ENCODE assay signal across 8 mouse cellular contexts in genomic region chr6:120531020-120531965, GRCm38 (mm10). TPM values are rescaled to one million over a fixed set of nuclear protein-coding genes. Genes with fewer than 3 reads are reported as not detected.
DNase-seq lines count a peak whose midpoint lies in the region; ATAC-seq and TF ChIP-seq lines count a peak whose summit lies in the region.

TSS of gene Hdhd5 (minus strand) at chr6:120531319.

- ATAC-seq in activated CD4-positive, CD25-positive, alpha-beta regulatory T cell, adult 4 months, result peak; percentile 93
- ATAC-seq in megakaryocyte progenitor cell, adult 5-6 weeks (replicated peaks; ENCODE audit: poor library complexity), result peak; percentile 99

- H3K4me1 ChIP-seq in cortical plate, adult 2 months (ENCODE audit: control insufficient read depth, insufficient read depth, low read length), result peaks cover 7% of the 10 kb centered on the region

- DNase-seq in gastrocnemius, postnatal 10 days, result peak; percentile 95
- peak; percentile 97 for DNase-seq in induced T-regulatory cell, adult 2 months (ENCODE audit: low read depth)
- peak; percentile 71 to 92 for DNase-seq in left cerebral cortex, adult 9 months (ENCODE audit: low spot score in 2 of 2)
- DNase-seq in right cerebral cortex, postnatal 14 days, result peak; percentile 97
- DNase-seq in urinary bladder, postnatal 36 days (ENCODE audit: low spot score in 2 of 2), result peak; percentile 86 to 89

- peak; percentile 82 for TF ChIP-seq POLR2A in cortical plate, adult 2 months (IDR thresholded peaks at IDR 0.05; ENCODE audit: extremely low read depth, insufficient read depth, low read length)

- H3K27ac ChIP-seq in cortical plate, adult 2 months (ENCODE audit: insufficient read depth, low read length), result peak within 1 kb of the TSS; percentile 36; the same call in 1 of the 2 replicates

- H3K4me3 ChIP-seq in cortical plate, adult 2 months (ENCODE audit: insufficient read depth, low read length), result peak within 1 kb of the TSS; percentile 67

- no peak for TF ChIP-seq CTCF in cortical plate, adult 2 months (IDR thresholded peaks at IDR 0.05; ENCODE audit: extremely low read depth, insufficient read depth, low read length)

RNA-seq across cellular contexts. Expression of gene Hdhd5, which starts in this region (rescaled TPM):
- polyA plus RNA-seq in activated CD4-positive, CD25-positive, alpha-beta regulatory T cell, adult 4 months (2017; shearing (Covaris generic)), result 10 to 100 TPM; 30.0 to 32.7 TPM
- polyA plus RNA-seq in cortical plate, adult 2 months (2012; rRNA removed), result 45.6 and 46.9 TPM in 2 replicates
- 10 to 100 TPM; 16.8 to 18.4 TPM for total RNA-seq in gastrocnemius, postnatal 10 days (2021)
- total RNA-seq in megakaryocyte progenitor cell, adult 5-6 weeks (2015), result 4.3 TPM in 2 replicates
- total RNA-seq in megakaryocyte progenitor cell, adult 5-6 weeks (2017), result 4.7 and 7.6 TPM in 2 replicates

Comparison
In these comparisons a context has a peak if more than half of its experiments do, and no peak if none do; other contexts are left out.
1. Peak in every context shown above with its lines: DNase-seq, ATAC-seq, H3K4me3 ChIP-seq and H3K27ac ChIP-seq.